Mouse (Mus musculus) midbrain, embryonic 15.5 days (tissue): Measurements from ENCODE around the gene Pappa2. TPM values are rescaled to one million over a fixed set of nuclear protein-coding genes. Genes with fewer than 3 reads are reported as not detected.

Source experiments
- ATAC-seq: fragments of 200-750 bp; cut with Nextera tagmentation; replicated peaks from 2 replicates; pipeline ENCODE4 v1.8.0; 2017; ENCODE audit warnings: moderate TSS enrichment
- H3K27ac ChIP-seq: fragments of 300-500 bp; sonication (generic); 2 replicates; pipeline ENCODE4 v1.5.1; 2015; ENCODE audit warnings: mild to moderate bottlenecking, inconsistent platforms
- H3K27me3 ChIP-seq: fragments of 300-500 bp; sonication (generic); replicated peaks from 2 replicates; pipeline ENCODE4 v1.6.1; 2015; ENCODE audit warnings: inconsistent platforms
- H3K36me3 ChIP-seq: fragments of 300-500 bp; sonication (generic); replicated peaks from 2 replicates; pipeline ENCODE4 v1.6.1; 2015; ENCODE audit warnings: inconsistent platforms
- H3K4me1 ChIP-seq: fragments of 300-500 bp; sonication (generic); 2 replicates; pipeline ENCODE4 v1.6.1; 2015; ENCODE audit warnings: inconsistent platforms
- H3K4me2 ChIP-seq: fragments of 300-500 bp; sonication (generic); 2 replicates; pipeline ENCODE4 v1.6.1; 2015; ENCODE audit warnings: inconsistent platforms, mild to moderate bottlenecking, moderate library complexity
- H3K4me3 ChIP-seq: fragments of 300-500 bp; sonication (generic); 2 replicates; pipeline ENCODE4 v1.5.1; 2015; ENCODE audit warnings: mild to moderate bottlenecking, inconsistent platforms
- H3K9ac ChIP-seq: fragments of 300-500 bp; sonication (generic); 2 replicates; pipeline ENCODE4 v1.6.1; 2015; ENCODE audit warnings: mild to moderate bottlenecking, inconsistent platforms
- H3K9me3 ChIP-seq: fragments of 300-500 bp; sonication (generic); 2 replicates; pipeline ENCODE4 v1.6.1; 2016; ENCODE audit warnings: inconsistent platforms
- WGBS: fragments of 180-500 bp; shearing (Covaris S2); methylation state at CpG from one replicate; pipeline ENCODE4 v1.1.7; 2015; ENCODE audit warnings: mixed read lengths; 5-methylcytosine and 5-hydroxymethylcytosine counted together
- polyA plus RNA-seq: library from polyadenylated mRNA; unstranded; fragments of >200 nt; fragmentation: Nextera tagmentation; extraction: Ambion mirVana; gene quantifications from 2 replicates; pipeline ENCODE4 v1.2.1, GENCODE M21; 2015

The Pappa2 gene
- polyA plus RNA-seq, 1 experiment from 2014 or later: 0.63 TPM

DNA sequence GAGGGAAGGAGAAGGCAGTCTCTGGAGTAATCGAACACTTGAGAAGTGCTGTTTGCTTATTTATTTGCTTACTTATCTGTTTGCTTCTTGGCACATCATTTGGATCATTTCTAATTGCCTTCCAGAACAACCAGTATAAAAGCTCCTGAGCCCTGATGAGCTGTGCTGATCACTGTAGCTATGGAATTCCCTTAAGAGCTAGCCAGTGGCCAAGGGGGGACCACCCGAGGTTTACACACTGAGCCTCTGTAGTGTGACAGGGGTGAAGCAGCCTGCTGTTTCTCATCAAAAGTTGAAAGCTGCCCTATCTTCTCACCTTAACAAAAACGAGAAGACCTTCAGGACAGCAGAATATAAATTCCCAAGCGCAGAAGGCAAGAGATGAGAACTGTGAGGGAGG is 35.4 kb downstream of the Pappa2 start:
- no peaks in the 10 kb centered on the region for H3K4me1 ChIP-seq
- ATAC-seq: no peak
- 74% methylated on average over 4 of the region's 4 CpGs for WGBS
- H3K4me3 ChIP-seq: no peak overlapping the region
- no peaks in the 10 kb centered on the region for H3K27me3 ChIP-seq
- no peak overlapping the region for H3K9ac ChIP-seq
- no peak overlapping the region for H3K4me2 ChIP-seq
- H3K27ac ChIP-seq: no peak overlapping the region
- H3K36me3 ChIP-seq: no peaks in the 10 kb centered on the region
- no peaks in the 10 kb centered on the region for H3K9me3 ChIP-seq

DNA sequence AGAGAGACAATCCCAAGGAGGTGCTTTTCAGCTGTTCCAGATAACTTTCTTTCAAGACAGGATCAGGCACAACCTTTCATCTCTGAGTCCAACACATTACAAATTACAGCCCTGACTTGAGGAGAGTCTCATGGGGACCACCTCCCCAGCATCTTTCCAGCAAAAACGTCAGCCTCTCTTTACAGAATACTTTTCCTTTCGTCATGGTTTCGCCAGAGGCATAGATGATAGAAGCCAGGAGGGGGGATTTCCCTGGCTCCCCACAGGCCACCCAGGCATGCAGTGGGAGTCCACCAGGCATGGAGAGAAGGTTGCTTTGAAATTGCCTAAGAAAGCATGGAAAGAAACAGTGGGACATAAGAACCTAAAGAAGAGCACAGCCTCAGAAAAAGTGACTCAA is 37.4 kb downstream of the Pappa2 start:
- H3K27ac ChIP-seq: no peak overlapping the region
- ATAC-seq: no peak
- H3K9me3 ChIP-seq: no peaks in the 10 kb centered on the region
- H3K36me3 ChIP-seq: no peaks in the 10 kb centered on the region
- no peaks in the 10 kb centered on the region for H3K4me1 ChIP-seq
- H3K4me2 ChIP-seq: no peak overlapping the region
- no peak overlapping the region for H3K4me3 ChIP-seq
- no peak overlapping the region for H3K9ac ChIP-seq
- 46% methylated on average over 3 of the region's 3 CpGs for WGBS
- H3K27me3 ChIP-seq: no peaks in the 10 kb centered on the region

DNA sequence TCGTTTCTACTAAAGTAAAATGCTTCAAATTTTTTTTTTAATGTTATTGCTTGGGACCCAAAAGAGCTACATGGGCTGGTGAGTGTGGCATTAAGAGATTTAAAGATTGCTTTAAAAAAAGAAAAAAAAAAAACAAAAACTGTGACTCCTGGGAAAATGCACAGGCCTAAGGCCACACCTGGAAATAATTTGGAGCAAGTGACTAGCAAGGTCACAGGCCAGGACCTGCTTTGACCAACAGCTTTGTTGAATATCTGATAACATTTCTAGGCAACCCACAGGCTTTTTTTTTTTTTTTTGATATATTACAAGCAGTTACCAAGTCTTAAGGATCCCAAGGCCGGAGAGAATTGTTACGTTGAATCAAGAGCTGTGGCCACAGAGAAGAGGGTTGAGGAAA is 39.3 kb downstream of the Pappa2 start:
- H3K9ac ChIP-seq: no peak overlapping the region
- H3K27me3 ChIP-seq: no peaks in the 10 kb centered on the region
- 84% methylated on average over 3 of the region's 3 CpGs for WGBS
- H3K27ac ChIP-seq: no peak overlapping the region
- H3K4me2 ChIP-seq: no peak overlapping the region
- H3K4me3 ChIP-seq: no peak overlapping the region
- H3K9me3 ChIP-seq: no peaks in the 10 kb centered on the region
- no peaks in the 10 kb centered on the region for H3K36me3 ChIP-seq
- no peak for ATAC-seq
- H3K4me1 ChIP-seq: no peaks in the 10 kb centered on the region

DNA sequence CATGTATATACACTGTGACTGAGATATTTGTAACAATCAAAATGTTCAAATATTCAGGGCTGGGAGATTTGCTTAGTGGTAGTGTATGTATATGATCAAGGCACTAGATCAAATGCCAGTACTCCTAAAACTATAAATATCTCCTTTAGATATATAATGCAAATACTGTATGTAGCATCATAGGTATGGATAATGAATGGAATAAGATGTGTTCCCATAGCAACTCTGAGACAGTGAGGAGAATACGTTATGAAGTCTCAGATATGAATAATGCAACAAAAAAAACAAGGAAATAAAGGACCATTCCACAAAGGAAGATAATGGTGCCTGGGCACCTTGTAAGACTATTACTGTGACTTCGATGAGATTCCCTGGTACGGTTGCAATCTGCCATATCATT is 45.8 kb downstream of the Pappa2 start:
- Histone ChIP-seq H3K4me3 (no peak overlapping the region), H3K27ac (no peak overlapping the region), H3K4me1 (no peaks in the 10 kb centered on the region), H3K36me3 (no peaks in the 10 kb centered on the region), H3K9me3 (no peaks in the 10 kb centered on the region), H3K4me2 (no peak overlapping the region), H3K9ac (no peak overlapping the region), H3K27me3 (no peaks in the 10 kb centered on the region)
- ATAC-seq: no peak; the same call in 1 of the 2 replicates
- 61% methylated on average over 3 of the region's 3 CpGs for WGBS

DNA sequence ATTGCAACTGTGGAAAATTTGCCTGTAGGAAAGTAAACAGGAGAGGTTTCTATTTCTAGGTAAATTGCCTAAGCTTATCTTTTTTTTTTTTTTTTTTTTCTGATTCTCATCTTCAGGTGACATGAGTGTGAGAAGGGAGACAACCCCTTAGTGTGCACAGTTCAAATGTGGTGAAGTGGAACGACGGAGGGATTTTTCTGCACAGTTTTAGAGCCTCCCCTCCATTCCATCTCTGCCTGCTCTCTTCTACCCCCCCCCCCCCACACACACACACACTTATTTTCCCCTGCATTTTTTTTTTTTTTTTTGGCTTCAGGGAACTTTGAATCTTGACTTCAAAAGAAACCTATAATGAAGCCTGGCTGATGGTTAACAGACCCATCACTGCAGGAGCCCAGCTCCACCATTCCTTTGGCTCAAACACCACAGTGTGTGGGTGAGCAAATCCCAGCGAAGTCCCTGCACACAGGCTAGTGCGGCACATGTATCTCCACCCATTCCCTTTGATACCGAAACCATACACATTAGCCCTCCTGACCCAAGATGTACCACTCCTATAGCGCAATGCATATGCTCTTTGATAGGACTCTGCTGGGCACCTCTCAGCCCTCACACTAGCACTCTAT is 49.0 kb downstream of the Pappa2 start:
- no peak for ATAC-seq
- Histone ChIP-seq H3K36me3 (no peaks in the 10 kb centered on the region), H3K27ac (no peak overlapping the region), H3K9ac (no peak overlapping the region), H3K4me1 (no peaks in the 10 kb centered on the region), H3K4me2 (no peak overlapping the region), H3K27me3 (no peaks in the 10 kb centered on the region), H3K4me3 (no peak overlapping the region), H3K9me3 (no peaks in the 10 kb centered on the region)
- WGBS: 91% methylated on average over 6 of the region's 6 CpGs

DNA sequence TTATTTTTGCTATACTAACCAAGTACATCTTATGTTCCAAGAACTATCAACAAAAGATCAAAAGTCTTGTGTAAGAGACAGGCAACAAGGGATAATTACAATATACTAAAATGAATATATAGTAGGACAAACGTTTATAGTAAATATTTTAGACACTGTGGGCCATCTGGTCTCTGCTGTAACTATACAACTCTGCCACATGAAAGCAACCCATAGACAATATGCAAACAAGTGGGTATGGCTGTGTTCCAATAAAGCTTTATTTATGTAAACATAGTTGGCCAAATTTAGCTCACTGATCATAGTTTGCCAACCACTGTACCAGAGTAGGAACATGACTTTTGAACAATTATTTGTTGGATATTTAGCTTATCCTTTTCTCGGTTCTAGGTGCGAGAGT is 50.9 kb downstream of the Pappa2 start:
- H3K4me1 ChIP-seq: no peaks in the 10 kb centered on the region
- WGBS: 76% methylated on average over 3 of the region's 3 CpGs
- no peak overlapping the region for H3K27ac ChIP-seq
- no peak overlapping the region for H3K4me3 ChIP-seq
- no peaks in the 10 kb centered on the region for H3K27me3 ChIP-seq
- no peak overlapping the region for H3K9ac ChIP-seq
- H3K36me3 ChIP-seq: no peaks in the 10 kb centered on the region
- H3K9me3 ChIP-seq: no peaks in the 10 kb centered on the region
- no peak for ATAC-seq
- H3K4me2 ChIP-seq: no peak overlapping the region

DNA sequence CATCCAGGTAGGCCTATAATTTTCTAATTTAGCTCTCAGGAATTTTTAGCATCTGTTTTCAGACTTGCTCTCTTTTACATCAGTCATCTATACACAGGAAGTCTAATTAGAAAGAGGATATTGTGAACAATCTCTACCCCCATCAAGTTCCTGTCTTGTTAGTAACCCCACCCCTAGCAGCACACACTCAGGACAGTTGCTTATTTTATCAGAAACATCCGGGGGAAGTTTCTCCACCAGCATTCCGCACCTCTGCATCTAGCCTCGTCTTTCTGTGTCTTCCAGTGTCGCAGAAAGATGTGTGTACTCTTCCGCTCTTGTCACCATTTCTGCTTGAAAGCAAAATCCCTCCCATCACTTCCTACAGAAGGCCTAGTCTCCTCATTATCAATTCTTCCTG is 59.8 kb downstream of the Pappa2 start:
- no peak for ATAC-seq
- Histone ChIP-seq H3K4me1 (no peaks in the 10 kb centered on the region), H3K9ac (no peak overlapping the region), H3K9me3 (no peaks in the 10 kb centered on the region), H3K27me3 (no peaks in the 10 kb centered on the region), H3K36me3 (no peaks in the 10 kb centered on the region), H3K27ac (no peak overlapping the region), H3K4me3 (no peak overlapping the region), H3K4me2 (no peak overlapping the region)
- WGBS: 85% methylated on average over 5 of the region's 5 CpGs

DNA sequence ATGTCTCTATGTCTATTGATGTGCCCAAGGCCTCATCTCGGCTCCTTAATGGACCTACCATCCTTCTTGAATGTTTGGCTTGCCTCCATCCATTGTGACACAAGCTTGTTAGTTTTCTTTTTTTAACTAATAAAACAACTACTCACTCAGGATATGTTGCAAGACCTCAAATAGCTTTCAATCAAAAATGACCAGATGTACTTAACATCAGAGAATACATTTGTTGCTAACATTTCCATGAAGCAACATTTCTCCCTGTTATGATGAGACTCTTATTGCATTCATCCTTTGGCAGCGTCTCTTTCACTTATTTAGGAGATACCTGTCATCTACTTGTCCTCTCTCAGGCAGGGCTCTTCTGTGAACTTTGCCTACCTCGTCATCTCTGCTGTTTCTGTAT is 61.4 kb downstream of the Pappa2 start:
- Histone ChIP-seq H3K36me3 (no peaks in the 10 kb centered on the region), H3K4me2 (no peak overlapping the region), H3K4me1 (no peaks in the 10 kb centered on the region), H3K27ac (no peak overlapping the region), H3K4me3 (no peak overlapping the region), H3K27me3 (no peaks in the 10 kb centered on the region), H3K9me3 (no peaks in the 10 kb centered on the region), H3K9ac (no peak overlapping the region)
- 81% methylated on average over 3 of the region's 3 CpGs for WGBS
- no peak for ATAC-seq

DNA sequence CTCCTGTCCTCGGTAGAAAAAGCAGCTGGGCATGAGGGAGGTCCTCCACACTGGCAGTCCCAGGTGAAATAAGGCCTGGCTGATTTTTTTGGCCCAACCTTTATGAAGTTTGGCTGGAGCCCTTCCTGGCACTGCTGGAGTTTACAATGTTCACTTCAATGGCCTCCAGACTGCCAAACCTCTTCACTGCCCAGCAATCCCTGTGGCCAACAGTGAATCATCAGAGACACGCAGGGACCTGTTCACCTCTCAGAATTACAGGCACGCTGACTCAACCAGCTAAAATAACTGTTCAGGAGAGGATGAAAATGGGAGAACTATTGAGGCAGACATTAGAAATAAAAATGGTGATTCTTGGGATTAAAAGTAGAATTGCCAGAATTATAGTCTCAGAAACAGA is 63.2 kb downstream of the Pappa2 start:
- no peak for ATAC-seq
- no peak overlapping the region for H3K27ac ChIP-seq
- H3K4me2 ChIP-seq: no peak overlapping the region
- H3K4me3 ChIP-seq: no peak overlapping the region
- WGBS: 90% methylated on average over 3 of the region's 3 CpGs
- H3K9ac ChIP-seq: no peak overlapping the region
- H3K27me3 ChIP-seq: no peaks in the 10 kb centered on the region
- no peaks in the 10 kb centered on the region for H3K36me3 ChIP-seq
- no peaks in the 10 kb centered on the region for H3K4me1 ChIP-seq
- no peaks in the 10 kb centered on the region for H3K9me3 ChIP-seq

DNA sequence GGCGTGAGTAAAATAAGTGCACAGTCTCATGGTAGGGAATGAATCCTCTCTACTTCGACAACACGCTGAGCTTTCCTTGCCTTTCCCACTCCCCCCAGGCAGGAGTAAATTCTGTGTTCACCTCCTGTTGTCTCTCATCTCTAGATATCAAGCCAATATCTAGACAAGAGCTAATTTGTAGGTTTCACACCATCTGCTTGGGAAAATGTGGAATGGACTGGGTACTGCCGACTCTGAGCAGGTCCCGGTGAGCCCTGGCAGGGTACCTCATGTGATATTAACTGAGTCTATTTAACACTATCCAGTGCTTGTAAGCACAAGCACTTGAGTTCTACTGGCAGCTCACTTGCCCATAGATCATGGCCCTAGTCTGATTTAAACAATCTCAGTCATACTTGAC is 64.7 kb downstream of the Pappa2 start:
- Histone ChIP-seq H3K36me3 (no peaks in the 10 kb centered on the region), H3K9me3 (no peaks in the 10 kb centered on the region), H3K27ac (no peak overlapping the region), H3K4me1 (no peaks in the 10 kb centered on the region), H3K4me3 (no peak overlapping the region), H3K4me2 (no peak overlapping the region), H3K9ac (no peak overlapping the region), H3K27me3 (no peaks in the 10 kb centered on the region)
- 95% methylated on average over 5 of the region's 5 CpGs for WGBS
- ATAC-seq: no peak

DNA sequence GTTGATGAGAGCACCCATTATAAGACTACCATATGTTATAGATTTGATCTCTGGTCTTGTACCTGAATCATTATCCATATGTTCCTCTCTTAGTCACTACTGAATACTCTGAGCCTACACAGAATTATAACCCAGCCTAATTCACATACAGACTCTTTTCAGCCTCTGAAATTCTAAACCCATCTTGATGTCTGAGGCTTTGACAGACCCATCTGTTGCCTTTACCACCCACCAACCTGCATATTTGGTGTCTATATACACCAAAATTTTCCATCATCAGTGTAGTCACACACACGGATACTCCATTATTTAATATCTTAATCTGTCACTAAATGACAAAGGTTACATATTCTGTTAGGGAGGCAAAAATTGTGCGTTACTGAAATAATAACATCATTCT is 69.6 kb downstream of the Pappa2 start:
- no peaks in the 10 kb centered on the region for H3K4me1 ChIP-seq
- 88% methylated on average over 2 of the region's 2 CpGs for WGBS
- no peak for ATAC-seq
- H3K4me3 ChIP-seq: no peak overlapping the region
- H3K27me3 ChIP-seq: no peaks in the 10 kb centered on the region
- no peak overlapping the region for H3K27ac ChIP-seq
- H3K4me2 ChIP-seq: no peak overlapping the region
- H3K9me3 ChIP-seq: no peaks in the 10 kb centered on the region
- no peak overlapping the region for H3K9ac ChIP-seq
- H3K36me3 ChIP-seq: no peaks in the 10 kb centered on the region

DNA sequence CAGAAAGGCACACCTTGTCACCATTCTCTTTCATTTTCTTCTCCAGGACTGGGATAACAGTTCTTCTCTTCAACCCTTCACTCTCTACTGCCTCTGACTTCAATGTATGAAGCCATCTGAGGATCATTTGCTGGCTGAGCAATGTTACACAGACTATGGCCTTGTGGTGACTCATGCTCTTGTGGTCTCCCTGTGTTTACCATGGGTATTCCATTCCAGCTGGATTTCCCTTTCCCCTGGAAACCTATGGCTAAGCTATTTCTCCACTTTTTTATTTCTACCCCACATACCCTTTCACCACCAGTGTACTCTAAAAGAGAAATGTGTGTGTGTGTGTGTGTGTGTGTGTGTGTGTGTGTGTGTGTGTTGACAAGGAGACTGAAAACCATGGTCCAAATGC is 83.0 kb downstream of the Pappa2 start:
- H3K4me1 ChIP-seq: no peaks in the 10 kb centered on the region
- no peak overlapping the region for H3K4me2 ChIP-seq
- no peaks in the 10 kb centered on the region for H3K9me3 ChIP-seq
- no peak overlapping the region for H3K9ac ChIP-seq
- H3K27me3 ChIP-seq: no peaks in the 10 kb centered on the region
- no peaks in the 10 kb centered on the region for H3K36me3 ChIP-seq
- no peak for ATAC-seq
- no peak overlapping the region for H3K27ac ChIP-seq
- no peak overlapping the region for H3K4me3 ChIP-seq

DNA sequence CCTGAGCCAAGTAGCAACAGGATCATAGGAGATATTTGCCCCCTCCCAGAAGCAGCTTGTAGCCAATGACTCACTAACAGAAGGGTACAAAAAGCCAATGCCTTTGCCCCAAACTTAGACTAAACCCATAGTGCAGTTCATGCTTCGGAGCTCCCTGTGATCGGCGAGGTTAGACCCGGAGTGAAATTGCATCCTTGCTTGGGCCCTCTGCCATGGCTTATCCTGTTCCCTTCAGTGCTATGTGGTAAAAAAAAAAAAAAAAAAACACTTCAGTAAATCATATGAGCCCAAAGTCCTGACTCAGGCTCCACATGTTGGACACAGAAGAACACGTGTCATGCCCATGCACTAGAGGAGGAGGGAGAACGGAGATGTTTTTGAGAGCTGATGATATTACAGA is 85.8 kb downstream of the Pappa2 start:
- Histone ChIP-seq H3K9me3 (no peaks in the 10 kb centered on the region), H3K9ac (no peak overlapping the region), H3K36me3 (no peaks in the 10 kb centered on the region), H3K27me3 (no peaks in the 10 kb centered on the region), H3K4me3 (no peak overlapping the region), H3K27ac (no peak overlapping the region), H3K4me1 (no peaks in the 10 kb centered on the region), H3K4me2 (no peak overlapping the region)
- WGBS: 87% methylated on average over 6 of the region's 6 CpGs
- no peak for ATAC-seq
